Comparison of ENCODE assay signal across 8 mouse cellular contexts in the genomic region with DNA sequence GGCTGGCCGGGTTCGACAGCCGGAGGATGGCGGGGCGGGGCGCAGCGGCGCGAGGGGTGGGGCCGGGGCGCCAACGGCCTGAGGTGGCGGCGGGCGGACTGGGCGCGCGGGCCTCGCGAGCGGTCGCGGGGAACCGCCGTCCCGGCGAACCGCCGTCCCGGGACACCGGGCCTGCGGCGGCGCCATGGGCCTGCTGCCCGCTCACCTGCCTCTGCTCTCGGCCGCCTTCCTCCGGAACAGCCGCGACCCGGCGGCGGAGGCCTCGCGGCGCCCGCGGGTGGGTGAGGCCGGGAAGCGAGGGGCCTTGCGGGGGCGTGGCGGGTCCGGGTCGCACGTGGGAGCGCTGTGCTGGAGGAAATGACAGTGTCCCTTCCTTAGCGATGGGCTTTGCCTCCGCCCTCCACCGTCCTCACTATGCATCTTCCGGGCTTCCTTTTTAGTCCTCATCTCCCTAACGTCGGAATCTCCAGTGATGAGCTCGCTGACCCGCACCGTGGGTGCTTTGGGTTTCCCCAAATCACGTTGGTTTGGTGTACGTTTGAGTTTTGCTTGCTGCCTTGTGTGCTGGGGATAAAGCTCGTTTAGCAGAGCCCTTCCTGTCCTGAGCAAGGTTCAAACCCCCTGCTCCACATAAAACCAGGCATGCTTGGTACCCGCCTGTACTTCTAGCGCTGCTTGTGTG. TPM values are rescaled to one million over a fixed set of nuclear protein-coding genes. Genes with fewer than 3 reads are reported as not detected.
DNase-seq lines count a peak whose midpoint lies in the region; ATAC-seq and TF ChIP-seq lines count a peak whose summit lies in the region.

No protein-coding gene starts in this region.

- H3K27ac ChIP-seq in bone marrow macrophage, adult 2 months (ENCODE audit: insufficient read depth, low read depth, low read length), result peak overlapping the region; percentile 58
- H3K27ac ChIP-seq in gastrocnemius, adult 2 months, result peak overlapping the region; percentile 94
- H3K27ac ChIP-seq in intestine, embryonic 16.5 days (ENCODE audit: low read length), result no peak overlapping the region
- H3K27ac ChIP-seq in liver, postnatal 0 days (ENCODE audit: low read depth), result peak overlapping the region; percentile 79
- peak overlapping the region; percentile 53; the same call in 1 of the 2 replicates for H3K27ac ChIP-seq in neural tube, embryonic 12.5 days

- H3K4me1 ChIP-seq in bone marrow macrophage, adult 2 months (ENCODE audit: control insufficient read depth, insufficient read depth, low read length), result peaks cover 27% of the 10 kb centered on the region
- peaks cover 11% of the 10 kb centered on the region for H3K4me1 ChIP-seq in intestine, embryonic 16.5 days (ENCODE audit: control insufficient read depth, insufficient read depth, low read length)
- peaks cover 13% of the 10 kb centered on the region for H3K4me1 ChIP-seq in liver, postnatal 0 days (ENCODE audit: insufficient read depth)
- H3K4me1 ChIP-seq in neural tube, embryonic 12.5 days, result peaks cover 9% of the 10 kb centered on the region

- peak overlapping the region; percentile 80 for H3K9ac ChIP-seq in intestine, embryonic 16.5 days (ENCODE audit: low read depth, low read length)
- peak overlapping the region; percentile 84 for H3K9ac ChIP-seq in liver, postnatal 0 days (replicated peaks)
- H3K9ac ChIP-seq in neural tube, embryonic 12.5 days, result peak overlapping the region; percentile 93

- DNase-seq in kidney, adult 11 months, result peak; percentile 30
- no peak for DNase-seq in kidney, adult 18-20 months
- no peak for DNase-seq in gastrocnemius, adult 2 months
- DNase-seq in liver, postnatal 0 days, result peak; percentile 69
- peak; percentile 69 for DNase-seq in thymus, postnatal 25 days

- H3K36me3 ChIP-seq in intestine, embryonic 16.5 days (ENCODE audit: control insufficient read depth, insufficient read depth, low read length), result no peaks in the 10 kb centered on the region
- H3K36me3 ChIP-seq in liver, postnatal 0 days (replicated peaks; ENCODE audit: insufficient read depth, low read length), result no peaks in the 10 kb centered on the region
- 0 out of 2 replicates have a peak, but pooled peaks cover 3% of the 10 kb centered on the region for H3K36me3 ChIP-seq in neural tube, embryonic 12.5 days

- TF ChIP-seq CTCF in bone marrow macrophage, adult 2 months (IDR thresholded peaks at IDR 0.05; ENCODE audit: low read depth, low read length), result no peak
- no peak for TF ChIP-seq CTCF in gastrocnemius, adult 2 months (IDR thresholded peaks at IDR 0.05)
- TF ChIP-seq CTCF in liver, postnatal 0 days (IDR thresholded peaks at IDR 0.05; ENCODE audit: low read depth), result no peak

- intact Hi-C loops in gastrocnemius, adult 2 months (cut with DNase I), result loop anchor here (10.0 kb wide), 1 partner anchor 430 kb away; no protein-coding TSS in a partner anchor

- 2% methylated on average over 59 of the region's 71 CpGs for WGBS in intestine, embryonic 16.5 days
- WGBS in liver, postnatal 0 days (ENCODE audit: insufficient replicate concordance), result 2% methylated on average over 37 of the region's 71 CpGs
- WGBS in neural tube, embryonic 12.5 days, result 2% methylated on average over 47 of the region's 71 CpGs

- peak; percentile 89 for ATAC-seq in intestine, embryonic 16.5 days
- peak; percentile 77 for ATAC-seq in liver, postnatal 0 days
- peak; percentile 71 for ATAC-seq in neural tube, embryonic 12.5 days (ENCODE audit: low FRiP score, low read depth)

- peak overlapping the region; percentile 90 for H3K4me3 ChIP-seq in bone marrow macrophage, adult 2 months (ENCODE audit: insufficient read depth, low read length)
- peak overlapping the region; percentile 97 for H3K4me3 ChIP-seq in gastrocnemius, adult 2 months
- H3K4me3 ChIP-seq in intestine, embryonic 16.5 days (ENCODE audit: low read length), result peak overlapping the region; percentile 75
- peak overlapping the region; percentile 78 for H3K4me3 ChIP-seq in liver, postnatal 0 days (ENCODE audit: low read depth, low read length)
- peak overlapping the region; percentile 97 for H3K4me3 ChIP-seq in neural tube, embryonic 12.5 days

- no peaks in the 10 kb centered on the region for H3K27me3 ChIP-seq in intestine, embryonic 16.5 days (replicated peaks; ENCODE audit: control insufficient read depth, insufficient read depth, low read length)
- no peaks in the 10 kb centered on the region for H3K27me3 ChIP-seq in liver, postnatal 0 days (ENCODE audit: insufficient read depth, low read length)
- H3K27me3 ChIP-seq in neural tube, embryonic 12.5 days (replicated peaks), result 0 out of 2 replicates have a peak, but pooled peaks cover 5% of the 10 kb centered on the region

- peak overlapping the region; percentile 85 for H3K4me2 ChIP-seq in intestine, embryonic 16.5 days (ENCODE audit: low read depth, low read length)
- peak overlapping the region; percentile 90 for H3K4me2 ChIP-seq in liver, postnatal 0 days (ENCODE audit: low read depth, low read length)
- peak overlapping the region; percentile 76 for H3K4me2 ChIP-seq in neural tube, embryonic 12.5 days (replicated peaks)

- TF ChIP-seq EP300 in liver, postnatal 0 days (IDR thresholded peaks at IDR 0.05; ENCODE audit: low read depth), result no peak

- TF ChIP-seq POLR2A in bone marrow macrophage, adult 2 months (IDR thresholded peaks at IDR 0.05; ENCODE audit: borderline replicate concordance, low read depth, low read length), result no peak

- no peaks in the 10 kb centered on the region for H3K9me3 ChIP-seq in intestine, embryonic 16.5 days (ENCODE audit: control insufficient read depth, low read length)
- H3K9me3 ChIP-seq in liver, postnatal 0 days (ENCODE audit: low read length), result no peaks in the 10 kb centered on the region
- no peaks in the 10 kb centered on the region for H3K9me3 ChIP-seq in neural tube, embryonic 12.5 days

RNA-seq across cellular contexts. Expression of a gene that starts 0.5 kb away (rescaled TPM):
- 49.1 and 55.0 TPM in 2 replicates for polyA plus RNA-seq in bone marrow macrophage, adult 2 months (2012; ENCODE audit: insufficient read depth, insufficient read length, missing spikeins)
- total RNA-seq in gastrocnemius, adult 2 months (2021), result 10 to 100 TPM; 14.3 to 15.9 TPM
- 34.0 and 36.7 TPM in 2 replicates for polyA plus RNA-seq in intestine, embryonic 16.5 days (2015; fragmentation: Nextera tagmentation; extraction: Ambion mirVana)
- polyA plus RNA-seq in liver, postnatal 0 days (2015; fragmentation: Nextera tagmentation; extraction: Ambion mirVana), result 9.8 and 13.9 TPM in 2 replicates
- 63.1 and 67.7 TPM in 2 replicates for polyA plus RNA-seq in neural tube, embryonic 12.5 days (2016; fragmentation: Nextera tagmentation; extraction: Ambion mirVana)

RNA-seq across cellular contexts. Expression of a gene that starts 42.2 kb away (rescaled TPM):
- 8.9 and 9.0 TPM in 2 replicates for polyA plus RNA-seq in bone marrow macrophage, adult 2 months (2012; ENCODE audit: insufficient read depth, insufficient read length, missing spikeins)
- total RNA-seq in gastrocnemius, adult 2 months (2021), result 10 to 100 TPM; 20.5 to 21.4 TPM
- 39.3 and 39.5 TPM in 2 replicates for polyA plus RNA-seq in intestine, embryonic 16.5 days (2015; fragmentation: Nextera tagmentation; extraction: Ambion mirVana)
- 6.8 and 8.8 TPM in 2 replicates for polyA plus RNA-seq in liver, postnatal 0 days (2015; fragmentation: Nextera tagmentation; extraction: Ambion mirVana)
- 22.6 and 23.8 TPM in 2 replicates for polyA plus RNA-seq in neural tube, embryonic 12.5 days (2016; fragmentation: Nextera tagmentation; extraction: Ambion mirVana)

RNA-seq across cellular contexts. Expression of a gene that starts 42.2 kb away (rescaled TPM):
- 0.20 and 0.27 TPM in 2 replicates for polyA plus RNA-seq in bone marrow macrophage, adult 2 months (2012; ENCODE audit: insufficient read depth, insufficient read length, missing spikeins)
- not detected for total RNA-seq in gastrocnemius, adult 2 months (2021)
- 0.04 TPM in 1 of 2 replicates, not detected in the other for polyA plus RNA-seq in intestine, embryonic 16.5 days (2015; fragmentation: Nextera tagmentation; extraction: Ambion mirVana)
- polyA plus RNA-seq in liver, postnatal 0 days (2015; fragmentation: Nextera tagmentation; extraction: Ambion mirVana), result 0.09 and 0.22 TPM in 2 replicates
- 0.28 and 0.38 TPM in 2 replicates for polyA plus RNA-seq in neural tube, embryonic 12.5 days (2016; fragmentation: Nextera tagmentation; extraction: Ambion mirVana)

Comparison
In these comparisons a context has a peak if more than half of its experiments do, and no peak if none do; other contexts are left out.
1. DNase-seq: peak in kidney, adult 11 months (single experiment), liver, postnatal 0 days (single experiment) and thymus, postnatal 25 days (single experiment); none in kidney, adult 18-20 months (single experiment) and gastrocnemius, adult 2 months (single experiment).
2. Peak in every context shown above with its lines, with median percentiles within 50 percentile points of each other: H3K4me3 ChIP-seq, ATAC-seq, H3K4me2 ChIP-seq and H3K9ac ChIP-seq.